Mouse (Mus musculus) small intestine, adult 2 months (tissue): ENCODE measurements around the gene Padi6.

Experiments used
- CTCF ChIP-seq: fragments of 200-500 bp; IDR thresholded peaks from 2 replicates; pipeline ENCODE4 v1.5.1; 2012; ENCODE audit warnings: low read depth, mild to moderate bottlenecking, control low read depth, inconsistent platforms, low read length, moderate library complexity, mixed read lengths; ENCODE audit not compliant: insufficient replicate concordance, insufficient read length; ENCODE audit errors: extremely low read depth
- POLR2A ChIP-seq: fragments of 200-500 bp; IDR thresholded peaks from 2 replicates; pipeline ENCODE4 v1.6.1; 2012; ENCODE audit warnings: low read depth, mild to moderate bottlenecking, control low read depth, inconsistent platforms, low read length, moderate library complexity

GRCm38 (mm10) chr4:140723192-140723591 is 19.3 kb downstream of the Padi6 start:
- TF ChIP-seq CTCF = no peak
- TF ChIP-seq POLR2A = no peak
